Mouse (Mus musculus): ENCODE results near the gene Rhebl1. TPM values are rescaled to one million over a fixed set of nuclear protein-coding genes. Genes with fewer than 3 reads are reported as not detected.

Gene Rhebl1
- total and polyA plus RNA-seq, 3 experiments: 11.1 to 25.1 (median 17.6) TPM

- in situ Hi-C loops (cut with MboI; ENCODE audit: low pct_ligation_motif_present, low pct_unique_long_range_greater_than_20kb, low sequenced_read_pairs): loop anchor here (5.0 kb wide), 1 partner anchor 1498 kb away; no protein-coding TSS in a partner anchor
- dilution Hi-C loops (cut with MboI; ENCODE audit: extremely low pct_ligation_motif_present, extremely low pct_unique_long_range_greater_than_20kb, low sequenced_read_pairs): no loop called here
- Histone ChIP-seq H3K9me3 (replicated peaks; ENCODE audit: low read length) (no peaks in the 10 kb centered on the region), H3K9ac (ENCODE audit: insufficient read depth, low read depth) (no peak overlapping the region), H3K4me1 (ENCODE audit: control insufficient read depth in 1 of 2, insufficient read depth in 2 of 2) (peaks cover 5 to 25% of the 10 kb centered on the region in 2 experiments), H3K27me3 (replicated peaks) (no peaks in the 10 kb centered on the region), H3K4me3 (replicated peaks in 1 of 3; ENCODE audit: low read depth in 2 of 3, low read length in 2 of 3, poor library complexity in 1 of 3) (no peak overlapping the region), H3K27ac (ENCODE audit: insufficient read depth, low read depth) (no peak overlapping the region), H3K4me2 (ENCODE audit: insufficient read depth, low read depth, poor library complexity, severe bottlenecking) (no peak overlapping the region), H3K36me3 (replicated peaks in 1 of 2; ENCODE audit: control insufficient read depth in 1 of 2, insufficient read depth in 1 of 2, low read length in 1 of 2) (peaks cover 28 to 48% of the 10 kb centered on the region in 2 experiments), H3K79me2 (replicated peaks; ENCODE audit: control insufficient read depth, extremely low read depth, insufficient read depth, poor library complexity, severe bottlenecking) (peaks cover 12% of the 10 kb centered on the region; the same call in 1 of the 2 replicates)
- no peak for TF ChIP-seq NRF1 (IDR thresholded peaks at IDR 0.05; ENCODE audit: low read depth, low read length)
- TF ChIP-seq ELF1 (IDR thresholded peaks at IDR 0.05; ENCODE audit: low read depth, low read length): no peak
- no peak for TF ChIP-seq SMC3 (IDR thresholded peaks at IDR 0.05; ENCODE audit: low read depth, low read length)
- TF ChIP-seq JUN (IDR thresholded peaks at IDR 0.05; ENCODE audit: insufficient read depth, low read depth, low read length): no peak
- no peak for TF ChIP-seq KAT2A (IDR thresholded peaks at IDR 0.05; ENCODE audit: insufficient replicate concordance, low read length)
- TF ChIP-seq BHLHE40 (IDR thresholded peaks at IDR 0.05; ENCODE audit: low read depth, low read length): no peak
- TF ChIP-seq USF1 (IDR thresholded peaks at IDR 0.05; ENCODE audit: low read depth, low read length): no peak
- no peak for TF ChIP-seq TCF12 (IDR thresholded peaks at IDR 0.05; ENCODE audit: low read depth, low read length)
- TF ChIP-seq CHD1 (IDR thresholded peaks at IDR 0.05; ENCODE audit: low read depth, low read length): no peak
- TF ChIP-seq USF2 (conservative IDR thresholded peaks at IDR 0.05; ENCODE audit: low read depth, low read length): no peak
- TF ChIP-seq ETS1 (conservative IDR thresholded peaks at IDR 0.05; ENCODE audit: low read depth, low read length): no peak
- no peak for TF ChIP-seq ZMIZ1 (IDR thresholded peaks at IDR 0.05; ENCODE audit: low read depth, low read length)
- no peak for TF ChIP-seq JUND (conservative IDR thresholded peaks at IDR 0.05; ENCODE audit: low read depth, low read length)
- no peak for DNase-seq (ENCODE audit: extremely low read depth)
These were observed 20.6 kb upstream of the Rhebl1 start for GRCm38 (mm10) chr15:98914903-98915302.

GRCm38 (mm10) chr15:98904692-98905091 lies 10.4 kb upstream of the Rhebl1 start:
- no peak overlapping the region for H3K27ac ChIP-seq (ENCODE audit: insufficient read depth, low read depth)
- peak; percentile 60 for DNase-seq (ENCODE audit: extremely low read depth)
- no peaks in the 10 kb centered on the region for H3K79me2 ChIP-seq (replicated peaks; ENCODE audit: control insufficient read depth, extremely low read depth, insufficient read depth, poor library complexity, severe bottlenecking)
- H3K9me3 ChIP-seq (replicated peaks; ENCODE audit: low read length): no peaks in the 10 kb centered on the region
- dilution Hi-C loops (cut with MboI; ENCODE audit: extremely low pct_ligation_motif_present, extremely low pct_unique_long_range_greater_than_20kb, low sequenced_read_pairs): no loop called here
- H3K4me1 ChIP-seq (ENCODE audit: control insufficient read depth in 1 of 2, insufficient read depth in 2 of 2): no peaks in the 10 kb centered on the region
- no peak overlapping the region for H3K4me3 ChIP-seq (replicated peaks in 1 of 3; ENCODE audit: low read depth in 2 of 3, low read length in 2 of 3, poor library complexity in 1 of 3)
- TF ChIP-seq CTCF (conservative IDR thresholded peaks at IDR 0.05 in 1 of 2, IDR thresholded peaks at IDR 0.05 in 1 of 2; ENCODE audit: low read depth in 2 of 2, low read length in 2 of 2): peak; percentile 74 to 91
- no peak for TF ChIP-seq CHD1 (IDR thresholded peaks at IDR 0.05; ENCODE audit: low read depth, low read length)
- TF ChIP-seq SMC3 (IDR thresholded peaks at IDR 0.05; ENCODE audit: low read depth, low read length): peak; percentile 71
- TF ChIP-seq RAD21 (IDR thresholded peaks at IDR 0.05; ENCODE audit: low read depth, low read length): peak; percentile 36
- in situ Hi-C loops (cut with MboI; ENCODE audit: low pct_ligation_motif_present, low pct_unique_long_range_greater_than_20kb, low sequenced_read_pairs): no loop called here
- no peaks in the 10 kb centered on the region for H3K27me3 ChIP-seq (replicated peaks)
- no peak overlapping the region for H3K4me2 ChIP-seq (ENCODE audit: insufficient read depth, low read depth, poor library complexity, severe bottlenecking)
- peaks cover 28 to 69% of the 10 kb centered on the region in 2 experiments for H3K36me3 ChIP-seq (replicated peaks in 1 of 2; ENCODE audit: control insufficient read depth in 1 of 2, insufficient read depth in 1 of 2, low read length in 1 of 2)
- H3K9ac ChIP-seq (ENCODE audit: insufficient read depth, low read depth): no peak overlapping the region
